Mouse (Mus musculus) heart, adult 2 months (tissue): ENCODE measurements around the gene Cnnm2.

Source experiments
- CTCF ChIP-seq: fragments of 200-600 bp; IDR thresholded peaks from 2 replicates; pipeline ENCODE4 v1.8.1; 2022; ENCODE audit warnings: antibody characterized with exemption, mild to moderate bottlenecking, moderate library complexity
- EP300 ChIP-seq: fragments of 200-500 bp; IDR thresholded peaks from 2 replicates; pipeline ENCODE4 v1.6.1; 2011; ENCODE audit warnings: low read depth, low read length, control low read depth; ENCODE audit not compliant: insufficient read depth

GRCm38 (mm10) chr19:46731351-46731750 is 30.0 kb upstream of the Cnnm2 start:
- TF ChIP-seq EP300 (no peak), CTCF (no peak)
